Mouse (Mus musculus) ovary, postnatal 36 days (tissue): ENCODE data around the gene Tmem255a.

Experiments
- DNase-seq: peaks from one replicate; pipeline ENCODE4 v3.0.0; 2022; ENCODE audit warnings: low spot score, mixed read lengths

Gene Tmem255a

DNA sequence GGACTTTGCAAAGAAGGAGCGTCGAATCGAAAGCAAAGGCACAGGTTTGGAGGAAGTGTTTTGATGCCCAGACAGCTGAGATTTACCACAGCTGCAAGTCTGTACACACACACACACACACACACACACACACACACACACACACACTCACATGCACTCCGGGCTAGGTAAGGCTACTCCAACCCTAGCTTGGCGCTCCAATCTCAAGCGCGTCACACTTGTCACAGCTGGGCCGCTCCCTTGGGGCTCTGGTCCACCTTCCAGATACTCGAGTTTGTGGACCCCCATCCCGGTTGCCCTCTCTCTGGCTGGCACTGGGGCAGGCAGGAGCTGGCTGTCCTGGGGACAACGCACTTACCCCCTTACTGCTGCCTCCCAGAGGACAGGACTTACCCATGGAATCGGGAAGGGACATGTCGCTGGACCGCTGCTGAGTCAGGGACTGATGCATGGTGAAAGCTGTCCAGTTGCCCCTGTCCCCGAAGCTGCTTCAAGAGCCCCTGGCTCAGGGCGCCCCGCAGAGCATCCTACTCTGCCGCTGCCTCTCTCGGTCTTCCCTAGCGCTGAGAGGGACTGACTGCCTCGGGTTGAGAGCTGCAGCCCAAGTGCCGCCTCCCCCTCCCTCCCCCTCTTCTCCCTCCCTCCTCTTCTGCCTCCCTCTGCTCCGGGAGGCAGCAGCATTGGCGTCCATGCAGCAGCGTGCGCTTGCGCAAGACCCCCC is at the start of gene Tmem255a:
Gene Tmem255a, minus strand, starts transcription at position 589 of the 721 bp plus-strand sequence.
- DNase-seq: peak; percentile 32

DNA sequence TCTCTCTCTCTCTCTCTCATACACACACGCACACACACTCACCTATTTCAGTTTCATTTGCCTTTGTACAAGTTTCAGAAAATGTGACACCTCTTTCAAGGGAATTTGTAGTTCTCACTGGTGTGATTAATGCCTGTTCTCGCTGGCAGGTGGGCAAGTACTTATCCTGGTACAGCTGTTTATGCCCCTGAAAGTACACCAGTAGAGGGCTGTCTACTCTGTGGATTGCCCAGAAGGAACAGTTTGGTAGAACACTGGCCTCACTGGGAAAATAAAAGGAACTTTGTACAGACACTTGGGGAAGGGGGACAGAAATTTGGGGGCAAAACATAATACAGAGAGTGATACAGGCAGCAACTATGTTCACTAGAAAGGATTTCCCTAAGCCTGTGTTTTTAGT is 7.4 kb upstream of the Tmem255a start:
- DNase-seq: no peak

DNA sequence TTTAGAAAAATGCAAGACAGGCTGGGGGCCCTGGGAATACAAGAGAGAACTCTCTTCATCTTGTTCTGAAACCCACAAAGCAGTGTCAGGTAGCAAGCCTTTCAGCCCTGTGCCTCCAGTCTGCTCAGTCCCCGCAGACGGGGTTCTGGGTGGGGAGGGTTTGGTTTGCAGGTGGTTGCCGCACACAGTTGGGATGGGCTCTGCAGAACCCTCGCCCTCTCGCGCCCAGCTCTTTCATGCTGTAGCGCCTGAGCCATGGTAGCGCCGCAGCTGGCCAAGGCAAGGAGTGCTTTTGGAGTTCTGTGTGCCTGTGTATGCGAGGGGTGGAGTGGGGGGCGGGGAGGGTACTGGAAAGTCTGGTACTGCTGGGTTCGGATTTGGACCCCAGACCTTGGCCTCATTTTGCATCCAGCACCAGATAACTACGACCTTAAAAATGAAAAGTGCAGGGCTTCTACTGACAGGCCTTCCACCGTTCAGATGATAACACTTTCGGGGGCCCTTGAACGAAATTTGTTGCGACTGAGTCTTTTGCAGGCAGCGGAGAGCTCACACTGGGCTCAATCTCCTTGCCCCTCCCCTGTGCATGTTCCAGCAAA is 1.8 kb downstream of the Tmem255a start:
- peak; percentile 15 for DNase-seq

DNA sequence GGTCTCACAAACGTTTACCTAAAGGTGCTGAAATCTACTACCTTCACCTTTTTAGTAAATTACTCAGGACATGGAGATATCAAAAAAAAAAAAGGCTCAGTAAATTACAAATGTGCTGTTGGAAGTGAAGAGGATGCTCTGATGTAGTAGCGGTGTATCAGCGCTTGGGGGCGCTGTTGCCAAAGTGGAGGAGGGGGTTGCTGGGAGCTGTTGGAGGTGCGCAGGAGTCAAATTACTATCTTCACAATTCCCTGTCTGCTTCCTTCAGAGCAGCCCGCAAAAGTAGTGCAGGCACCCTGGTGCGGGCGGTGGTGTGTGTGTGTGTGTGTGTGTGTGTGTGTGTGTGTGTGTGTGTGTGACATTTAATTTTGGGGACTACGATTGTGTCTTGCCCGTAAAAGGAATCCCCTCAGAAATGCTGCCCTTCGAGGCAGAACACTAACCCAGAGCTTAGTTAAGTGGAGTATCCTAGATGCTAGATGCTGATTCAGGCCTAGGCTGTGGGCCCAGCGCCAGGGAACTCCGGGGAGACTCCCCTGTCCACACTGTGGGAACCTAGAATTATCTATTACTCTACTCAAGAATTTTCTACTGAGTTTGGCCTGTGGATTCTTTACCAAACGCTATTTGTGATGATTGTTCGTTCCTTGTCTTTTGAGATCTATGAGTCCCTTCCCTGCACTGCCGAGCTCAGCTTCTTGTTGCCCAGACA is 2.4 kb downstream of the Tmem255a start:
- peak; percentile 50 for DNase-seq

DNA sequence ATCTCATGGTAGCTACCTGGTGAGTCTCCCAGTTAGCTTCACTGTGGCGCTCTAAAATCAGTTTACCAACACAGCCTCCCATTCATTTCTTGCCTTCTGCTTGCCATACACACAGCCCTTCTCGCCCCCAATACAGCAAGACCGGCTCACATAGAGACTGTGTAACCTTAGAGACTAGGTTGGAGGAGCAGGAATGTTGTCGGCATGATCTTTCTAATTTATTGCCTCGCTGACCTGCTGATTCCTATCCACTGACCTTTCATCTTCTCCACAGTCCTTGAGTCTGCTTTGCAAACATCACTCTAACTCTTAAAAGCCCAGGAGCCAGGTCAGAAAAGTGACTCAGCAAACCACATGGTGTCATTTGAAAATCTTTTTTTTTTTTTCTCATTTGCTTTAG is 4.6 kb downstream of the Tmem255a start:
- DNase-seq: no peak

DNA sequence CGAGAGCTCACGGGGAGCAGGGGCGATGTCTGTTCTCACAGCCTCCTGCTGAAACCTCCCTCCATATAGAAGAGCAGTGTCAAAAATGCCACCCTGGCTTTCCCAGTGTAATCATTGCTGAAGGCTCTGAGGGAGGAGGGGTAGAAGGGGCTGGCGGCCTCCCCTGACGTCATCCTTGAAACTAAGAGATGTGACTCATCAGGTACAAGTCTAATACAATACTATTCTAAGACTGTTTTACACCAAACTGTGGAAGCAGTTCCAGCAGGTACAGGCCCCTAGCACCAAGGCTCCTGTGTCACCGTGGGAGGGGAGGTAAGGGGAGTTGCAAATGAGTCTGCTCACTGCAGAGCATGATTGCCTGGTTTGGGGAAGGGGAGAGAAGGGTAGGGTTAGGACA is 5.1 kb downstream of the Tmem255a start:
- no peak for DNase-seq

DNA sequence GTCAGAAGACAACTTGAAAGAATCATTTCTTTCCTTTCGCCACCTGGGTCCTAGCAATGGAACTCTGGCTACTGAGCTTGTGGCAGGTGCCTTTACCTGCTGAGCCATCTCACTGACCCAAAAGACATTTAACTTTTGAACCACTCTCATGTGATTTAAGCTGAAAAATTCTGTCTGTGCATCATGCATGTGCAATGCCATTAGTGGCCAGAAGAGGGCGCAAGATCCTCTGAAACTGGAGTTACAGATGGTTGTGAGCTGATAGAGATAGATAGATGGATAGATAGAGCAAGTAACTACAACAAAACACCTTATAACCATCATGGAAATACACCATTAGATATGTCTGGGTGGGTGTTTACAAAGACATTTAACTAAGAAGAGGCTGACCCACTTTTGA is 14.5 kb downstream of the Tmem255a start:
- DNase-seq: no peak

DNA sequence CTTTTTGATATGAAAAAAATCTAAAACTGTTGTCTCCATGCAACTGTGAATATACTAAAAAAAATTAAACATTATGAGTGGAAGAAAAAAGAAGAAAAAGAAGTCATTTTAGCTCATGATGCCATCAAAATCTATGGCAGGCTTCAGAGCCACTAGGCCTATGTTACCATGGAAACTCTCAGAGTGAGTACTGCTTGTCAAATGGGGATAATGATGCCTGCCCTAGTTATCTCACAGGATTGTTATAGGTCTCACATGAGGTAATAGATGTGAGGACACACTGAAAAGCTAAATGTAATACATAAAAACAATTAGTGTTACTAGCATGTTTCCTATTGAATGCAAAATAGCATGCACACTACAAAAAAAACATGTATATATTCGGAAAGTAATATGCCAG is 22.4 kb downstream of the Tmem255a start:
- no peak for DNase-seq

DNA sequence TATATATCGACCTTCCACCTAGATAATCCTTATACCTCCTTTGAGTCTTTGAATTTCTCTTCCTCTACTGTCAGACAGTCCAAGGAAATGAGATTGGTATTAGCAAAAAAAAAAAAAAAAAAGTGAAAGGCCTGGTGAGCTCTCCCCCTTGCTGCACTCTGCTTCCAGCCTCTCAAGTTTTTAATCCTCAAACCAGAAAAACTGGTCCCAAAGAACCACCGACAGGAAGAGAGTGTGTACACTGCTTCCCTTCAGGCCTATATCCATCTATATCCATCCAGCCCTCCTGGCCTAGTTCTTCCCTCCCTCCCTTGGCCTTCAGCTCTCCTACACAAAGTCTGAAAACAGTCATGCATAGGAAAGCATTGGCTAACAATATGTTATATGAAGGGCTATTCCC is 29.5 kb downstream of the Tmem255a start:
- no peak for DNase-seq

DNA sequence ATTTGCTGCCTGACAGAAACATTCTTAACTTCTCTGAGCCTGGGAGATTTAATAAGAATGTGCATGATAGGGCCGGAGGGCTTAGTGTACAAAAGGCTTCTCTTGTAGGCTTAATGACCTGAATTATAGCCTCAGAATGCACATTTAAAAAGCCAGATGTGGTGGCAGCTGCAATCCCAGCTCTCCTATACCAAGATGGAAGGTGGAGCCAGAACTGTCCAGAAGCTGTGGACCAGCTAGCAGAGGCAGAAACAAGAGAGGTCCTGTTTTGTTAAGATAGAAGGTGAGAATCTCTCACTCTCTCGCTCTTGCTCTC is 34.6 kb downstream of the Tmem255a start:
- no peak for DNase-seq

DNA sequence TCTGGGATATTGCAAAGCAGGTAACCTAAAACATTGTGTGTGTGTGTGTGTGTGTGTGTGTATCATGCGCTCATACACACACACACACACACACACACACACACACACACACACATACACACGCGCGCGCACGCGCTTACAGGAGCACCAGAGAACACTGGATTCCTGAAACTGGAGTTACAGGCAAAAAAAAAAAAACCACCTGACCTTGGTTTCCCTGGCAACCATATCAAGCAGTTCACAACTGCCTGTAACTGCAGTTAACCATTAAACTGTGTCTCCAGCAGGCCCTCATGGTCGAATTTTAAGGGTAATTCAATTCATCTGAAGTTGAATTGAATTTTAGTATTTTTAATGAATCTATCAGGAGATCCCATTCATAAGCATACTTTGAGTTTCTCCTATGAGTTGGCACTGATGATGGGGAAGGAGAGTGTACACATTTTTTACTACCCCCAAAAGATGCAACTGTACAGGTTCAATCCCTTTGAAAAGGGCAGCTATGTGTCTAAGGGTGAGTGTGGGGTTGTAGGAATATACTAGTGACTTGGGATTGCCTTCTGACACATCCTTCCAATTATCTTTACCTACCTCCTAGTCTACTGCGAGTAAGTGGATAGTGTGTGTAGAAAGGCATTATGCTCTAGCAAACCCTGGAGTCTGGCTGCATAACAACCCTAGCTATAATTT is 35.1 kb downstream of the Tmem255a start:
- peak; percentile 7 for DNase-seq

DNA sequence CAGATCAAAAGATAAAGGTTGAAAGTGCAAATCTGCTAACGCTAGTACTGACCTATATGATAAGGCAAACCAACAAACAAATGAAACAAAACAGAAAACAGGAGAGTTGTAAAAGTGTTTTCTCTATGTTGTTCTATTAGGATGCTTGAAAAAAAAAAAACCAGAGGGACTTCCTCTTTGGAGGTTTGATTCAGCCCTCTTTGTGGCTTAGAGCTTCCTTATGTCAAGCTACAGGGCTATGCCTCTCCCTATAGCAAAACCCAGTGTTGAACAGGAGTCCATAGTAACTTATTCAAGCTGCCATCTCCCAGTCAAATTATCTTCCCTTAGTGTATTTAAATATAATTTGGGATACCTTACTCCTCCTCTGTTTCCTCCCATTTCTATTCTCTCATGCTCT is 44.8 kb downstream of the Tmem255a start:
- DNase-seq: no peak

DNA sequence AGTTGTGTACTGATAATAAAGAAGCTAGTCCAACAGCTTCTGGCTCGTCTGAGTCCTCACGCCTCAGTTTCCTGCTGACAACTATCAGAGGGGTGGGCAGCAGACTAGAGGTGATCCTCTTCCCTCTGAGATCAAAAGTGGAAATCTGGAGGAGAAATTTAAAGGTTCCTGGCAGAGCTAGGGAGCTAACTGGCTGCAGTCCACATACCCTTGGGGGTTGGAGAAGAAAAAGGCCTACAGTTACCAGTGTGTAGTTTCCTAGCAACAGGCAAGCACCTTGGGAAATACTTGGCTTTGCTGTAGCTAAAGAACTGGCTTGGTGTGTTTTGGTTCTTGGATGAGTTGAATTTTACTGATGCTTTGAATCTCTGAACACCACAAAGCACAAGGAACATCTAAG is 50.4 kb downstream of the Tmem255a start:
- no peak for DNase-seq

DNA sequence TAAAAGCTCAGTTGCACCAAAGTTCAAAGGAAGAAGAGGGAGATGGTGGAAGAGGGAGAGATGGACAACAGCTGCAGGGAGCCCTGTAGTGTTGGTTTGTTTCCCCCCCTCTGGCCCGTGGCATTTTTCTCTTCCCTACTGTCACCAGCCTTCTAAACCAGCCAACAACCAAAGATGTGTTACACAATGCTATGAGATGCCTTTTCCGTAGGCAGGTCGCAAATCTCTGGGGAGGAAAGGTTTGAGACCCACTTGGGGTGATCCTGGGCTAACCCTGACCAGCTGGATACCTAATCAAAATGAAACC is 61.8 kb downstream of the Tmem255a start:
- no peak for DNase-seq

DNA sequence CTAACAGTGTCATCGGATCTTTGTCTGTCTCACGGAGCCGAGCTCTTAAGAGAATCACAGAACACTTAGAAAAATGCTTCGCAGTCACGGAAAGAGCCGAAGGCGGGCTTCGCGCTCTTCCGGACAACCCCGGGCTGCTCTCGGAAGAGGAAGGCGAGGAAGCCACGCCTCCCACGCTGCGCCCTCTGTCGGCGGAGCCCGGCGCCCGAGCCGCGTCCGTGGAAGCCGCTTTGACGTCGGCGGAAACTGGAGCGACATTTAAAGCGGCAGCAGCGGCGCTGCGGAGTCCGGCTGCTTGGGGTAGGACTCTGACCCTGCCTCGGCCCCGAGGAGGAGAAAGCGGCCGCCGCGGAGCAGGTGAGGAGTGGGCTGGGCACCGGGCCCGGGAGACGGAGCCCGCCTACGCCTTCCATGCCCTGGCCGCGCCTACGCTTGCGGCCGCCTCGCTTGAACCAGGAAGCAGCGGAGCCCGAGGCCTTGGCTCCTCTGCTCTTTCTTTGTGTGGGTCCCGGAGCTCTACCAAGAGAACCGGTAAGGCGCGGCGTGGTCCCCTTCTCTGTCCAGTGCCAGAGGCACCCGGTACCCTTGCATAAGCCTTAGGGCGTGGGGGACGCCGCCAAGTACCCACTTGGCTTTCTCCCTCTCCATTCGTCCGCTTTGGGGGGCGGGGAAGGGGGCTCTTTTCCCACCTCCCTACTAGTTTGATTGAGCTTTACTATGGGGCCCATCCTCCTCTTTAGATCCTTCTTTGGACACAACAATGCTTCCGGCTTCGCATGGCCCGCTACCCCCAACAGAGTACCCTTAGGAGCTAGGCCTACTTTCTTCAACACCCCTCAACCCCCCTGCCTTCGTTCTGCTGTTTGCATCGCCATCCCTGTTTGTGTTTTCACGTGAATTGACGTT is 62.4 kb downstream of the Tmem255a start, which contains the start of gene Zbtb33:
Gene Zbtb33, plus strand, starts transcription at position 242 of the 906 bp plus-strand sequence.
- peak; percentile 86 for DNase-seq

DNA sequence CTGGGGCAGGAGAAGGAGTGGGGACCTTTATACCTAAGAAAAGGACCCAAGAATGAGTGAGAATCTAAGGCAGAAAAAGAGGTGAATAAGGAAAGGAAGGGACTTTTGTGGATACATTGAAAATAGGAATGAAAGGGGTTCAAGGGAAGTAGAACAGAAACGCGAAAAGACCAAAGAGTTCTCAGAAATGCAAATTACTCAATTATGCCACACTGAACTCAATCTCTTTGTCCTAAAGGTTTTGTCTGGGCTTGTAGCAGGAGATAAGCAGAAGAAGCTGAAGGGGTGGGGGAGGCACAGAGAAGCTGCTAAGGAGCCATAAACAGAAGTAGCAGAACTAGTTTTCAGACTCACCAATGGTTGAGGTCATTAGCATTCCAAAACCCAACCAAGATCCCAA is 66.7 kb downstream of the Tmem255a start:
- DNase-seq: no peak

DNA sequence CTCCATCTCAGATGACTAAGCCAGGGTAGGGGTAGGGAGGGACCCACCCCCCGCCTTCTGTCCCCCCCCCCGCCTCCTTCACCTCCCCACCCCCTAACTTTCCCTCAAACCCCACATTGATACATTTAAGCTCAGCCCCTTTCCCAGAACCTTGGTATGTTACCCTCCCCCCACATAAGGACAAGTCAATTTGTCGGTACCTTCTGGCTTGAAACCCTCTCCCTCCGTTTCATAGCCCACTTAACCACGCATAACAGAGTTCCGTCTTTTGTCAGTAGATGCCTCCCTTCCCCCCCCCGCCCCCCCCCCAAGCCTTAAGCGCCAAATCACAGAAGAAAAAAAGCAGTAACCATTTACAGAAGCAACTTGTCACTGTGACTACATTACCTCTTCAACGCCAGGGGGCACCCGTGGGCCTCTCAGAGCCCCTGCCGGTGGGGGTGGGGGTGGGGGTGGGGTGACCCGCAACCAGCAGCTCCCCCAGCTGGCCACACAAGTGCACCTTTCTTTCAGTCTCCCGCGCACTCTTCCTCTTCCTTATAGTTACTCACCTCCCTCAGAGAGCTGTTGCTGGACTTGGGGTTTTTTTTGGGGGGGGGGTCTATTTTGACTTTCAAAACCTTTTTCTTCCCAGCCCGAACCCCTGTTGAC is 70.5 kb downstream of the Tmem255a start:
- peak; percentile 48 for DNase-seq

DNA sequence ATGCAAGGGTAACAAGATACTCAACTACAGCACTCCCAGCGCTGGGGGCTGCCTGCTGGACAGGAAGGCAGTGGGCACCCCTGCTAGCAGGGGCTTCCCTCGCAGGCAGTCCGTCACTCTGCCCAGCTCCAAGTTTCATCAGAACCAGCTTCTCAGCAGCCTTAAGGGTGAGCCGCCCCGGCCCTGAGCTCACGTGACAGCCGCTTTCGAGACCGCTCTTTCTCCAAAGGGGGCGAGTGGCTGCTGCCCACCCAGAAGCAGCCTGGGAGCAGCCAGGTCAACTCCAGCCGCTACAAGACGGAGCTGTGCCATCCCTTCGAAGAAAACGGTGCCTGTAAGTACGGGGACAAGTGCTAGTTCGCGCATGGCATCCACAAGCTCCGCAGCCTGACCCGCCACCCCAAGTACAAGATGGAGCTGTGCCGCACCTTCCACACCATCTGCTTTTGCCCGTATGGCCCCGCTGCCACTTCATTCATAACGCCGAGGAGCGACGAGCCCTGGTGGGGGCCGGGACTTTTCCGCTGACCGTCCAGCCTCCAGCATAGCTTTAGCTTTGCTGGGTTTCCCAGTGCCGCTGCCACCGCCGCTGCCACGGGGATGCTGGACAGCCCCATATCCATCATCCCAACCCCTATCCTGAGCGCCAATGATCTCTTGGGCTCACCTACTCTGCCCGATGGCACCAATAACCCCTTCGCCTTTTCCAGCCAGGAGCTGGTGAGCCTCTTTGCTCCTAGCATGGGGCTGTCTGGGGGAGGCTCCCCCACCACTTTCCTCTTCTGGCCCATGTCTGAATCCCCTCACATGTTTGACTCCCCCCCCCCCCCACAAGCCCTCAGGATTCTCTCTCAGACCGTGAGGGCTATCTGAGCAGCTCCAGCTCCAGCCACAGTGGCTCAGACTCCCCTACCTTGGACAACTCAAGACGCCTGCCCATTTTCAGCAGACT is 71.3 kb downstream of the Tmem255a start:
- DNase-seq: peak; percentile 27

DNA sequence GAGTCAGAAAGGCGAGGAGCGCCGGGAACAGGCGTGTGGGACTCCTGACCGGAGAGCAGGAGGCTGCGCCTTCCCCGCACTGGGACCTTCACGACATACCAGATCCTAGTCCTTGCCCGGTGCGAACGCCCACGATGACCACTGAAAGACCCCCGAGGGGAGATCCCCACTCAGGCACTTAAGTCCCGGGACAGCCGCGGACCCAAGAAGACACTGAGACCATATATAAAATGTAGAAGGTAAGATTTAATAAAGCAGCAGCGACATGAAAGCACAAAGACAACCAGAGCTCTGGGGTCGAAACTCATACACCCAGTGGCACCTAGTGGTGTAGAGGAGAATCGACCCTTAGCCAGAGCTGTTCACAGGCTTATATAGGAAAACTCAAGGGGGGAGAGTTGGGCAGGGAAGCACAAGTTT is 72.3 kb downstream of the Tmem255a start:
- DNase-seq: peak; percentile 49

DNA sequence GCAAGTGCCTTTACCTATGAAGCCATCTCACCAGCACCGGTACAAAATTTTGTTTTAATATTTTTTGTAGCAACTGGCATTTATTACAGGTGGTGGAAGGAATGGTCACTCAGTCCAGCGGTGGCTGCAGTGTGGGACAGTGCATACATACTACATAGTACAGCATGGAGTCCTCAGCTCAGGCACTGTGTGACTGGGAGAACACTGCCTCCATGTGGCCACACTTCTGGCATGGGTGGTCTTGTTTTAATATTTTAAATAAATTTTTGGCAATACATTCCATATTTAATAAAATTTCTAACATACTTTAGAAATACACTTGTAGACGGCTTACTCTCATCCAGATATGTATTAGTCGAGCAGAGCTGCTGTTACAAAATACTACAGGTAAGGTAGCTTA is 85.6 kb downstream of the Tmem255a start:
- DNase-seq: no peak
